16 mouse cellular contexts compared by ENCODE assay signal in the genomic region with DNA sequence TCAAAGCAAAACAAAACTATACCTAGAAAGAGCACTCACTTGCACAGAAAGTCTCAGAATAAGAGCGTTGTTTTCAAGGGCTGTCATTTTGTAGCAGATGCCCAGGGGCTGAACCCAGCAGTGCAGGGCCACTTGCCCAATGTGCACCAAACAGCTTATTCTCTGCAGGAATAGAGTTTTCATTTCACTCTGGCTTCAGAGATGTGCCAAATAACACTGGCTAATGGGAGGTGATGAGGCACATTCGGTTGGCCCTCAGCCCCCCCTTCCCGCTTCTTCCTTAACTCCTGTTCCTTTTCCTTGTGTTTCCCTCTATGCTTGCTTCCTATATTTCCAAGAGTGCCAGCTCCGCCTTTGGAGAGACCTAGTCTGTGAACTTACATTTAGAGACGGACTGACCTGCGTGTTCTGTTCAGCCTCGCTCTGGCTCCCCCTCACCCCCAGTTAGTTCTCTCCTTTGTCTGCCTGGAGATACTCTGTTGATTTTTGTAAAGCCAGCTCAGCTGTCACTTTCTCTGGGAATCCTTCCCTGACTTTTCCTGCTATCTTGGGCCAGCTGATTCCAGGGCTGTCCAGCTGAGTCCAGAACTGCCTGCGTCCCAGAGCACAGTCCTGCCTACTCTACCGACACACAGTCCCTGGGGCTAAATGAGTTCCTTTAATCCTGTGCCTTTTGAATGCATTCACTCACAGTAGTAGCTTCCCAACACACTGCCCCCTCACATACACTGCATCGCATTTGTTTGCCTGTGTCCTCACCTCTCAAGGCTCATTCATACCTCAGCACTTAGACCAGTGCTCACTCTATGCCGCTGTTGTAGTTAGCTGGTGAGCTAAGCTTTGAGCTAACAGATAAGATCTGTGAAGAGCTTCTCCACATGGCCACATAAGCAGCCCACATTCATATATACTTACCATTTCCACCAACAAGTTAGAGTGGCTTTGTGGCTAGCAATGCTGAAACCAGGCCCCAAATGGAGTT.
DNase-seq lines count a peak whose midpoint lies in the region; ATAC-seq and TF ChIP-seq lines count a peak whose summit lies in the region.
"Had no signal": no experiment of that assay in that cellular context is flagged by ENCODE, and none has a peak within 500 bp of the region (broad histone marks: within the 10 kb centered on the region; RNA-seq: fewer than 3 reads in every experiment).

No protein-coding gene starts in this region.

- H3K9ac ChIP-seq in ES-E14 (ENCODE audit: insufficient read depth, low read depth, low read length, poor library complexity, severe bottlenecking): no peak overlapping the region
- peak overlapping the region; percentile 14; the same call in 1 of the 2 replicates for H3K9ac ChIP-seq in forebrain, embryonic 13.5 days
- peak overlapping the region; percentile 43 for H3K9ac ChIP-seq in midbrain, embryonic 11.5 days (ENCODE audit: low read length)
- H3K9ac ChIP-seq in intestine, embryonic 15.5 days: no peak overlapping the region
- H3K9ac ChIP-seq: heart, embryonic 13.5 days had no signal

- no peaks in the 10 kb centered on the region for H3K9me3 ChIP-seq in ES-E14 (ENCODE audit: control insufficient read depth, insufficient read depth, low read depth, low read length)
- H3K9me3 ChIP-seq in forebrain, embryonic 13.5 days (replicated peaks): no peaks in the 10 kb centered on the region
- H3K9me3 ChIP-seq in midbrain, embryonic 11.5 days (ENCODE audit: control insufficient read depth, low read length): no peaks in the 10 kb centered on the region
- H3K9me3 ChIP-seq in intestine, embryonic 15.5 days: no peaks in the 10 kb centered on the region
- H3K9me3 ChIP-seq: heart, embryonic 13.5 days had no signal

- H3K4me1 ChIP-seq in ES-E14 (ENCODE audit: control insufficient read depth in 2 of 2, insufficient read depth in 2 of 2, low read length in 2 of 2, poor library complexity in 1 of 2): peaks cover 12 to 24% of the 10 kb centered on the region in 2 experiments
- H3K4me1 ChIP-seq in forebrain, embryonic 13.5 days: peaks cover 58% of the 10 kb centered on the region
- H3K4me1 ChIP-seq in midbrain, embryonic 11.5 days (ENCODE audit: control insufficient read depth, insufficient read depth, low read length): peaks cover 45% of the 10 kb centered on the region
- no peaks in the 10 kb centered on the region for H3K4me1 ChIP-seq in intestine, embryonic 15.5 days (replicated peaks)

- no peaks in the 10 kb centered on the region for H3K27me3 ChIP-seq in forebrain, embryonic 13.5 days
- H3K27me3 ChIP-seq in midbrain, embryonic 11.5 days (ENCODE audit: control insufficient read depth, insufficient read depth, low read length): no peaks in the 10 kb centered on the region
- no peaks in the 10 kb centered on the region for H3K27me3 ChIP-seq in intestine, embryonic 15.5 days (replicated peaks)
- H3K27me3 ChIP-seq: heart, embryonic 13.5 days had no signal

- no peaks in the 10 kb centered on the region for H3K36me3 ChIP-seq in ES-E14 (ENCODE audit: control insufficient read depth, insufficient read depth, low read length, poor library complexity, severe bottlenecking)
- no peaks in the 10 kb centered on the region for H3K36me3 ChIP-seq in forebrain, embryonic 13.5 days (ENCODE audit: poor library complexity, severe bottlenecking)
- H3K36me3 ChIP-seq in midbrain, embryonic 11.5 days (ENCODE audit: control insufficient read depth, insufficient read depth, low read length): no peaks in the 10 kb centered on the region
- no peaks in the 10 kb centered on the region for H3K36me3 ChIP-seq in intestine, embryonic 15.5 days
- H3K36me3 ChIP-seq: heart, embryonic 13.5 days had no signal

- in situ Hi-C loops in ES-E14 (cut with MboI; ENCODE audit: low sequenced_read_pairs in 2 of 2, unreplicated experiment in 2 of 2): no loop called here

- peak; percentile 56 to 58 for DNase-seq in cerebellum, postnatal 14 days
- DNase-seq in cerebellum, postnatal 36 days: no peak
- DNase-seq in ES-E14 (ENCODE audit: low read depth, low spot score): no peak
- DNase-seq in midbrain, embryonic 11.5 days (ENCODE audit: low spot score, missing footprints): peak; percentile 92
- no peak for DNase-seq in urinary bladder, postnatal 25 days (ENCODE audit: low spot score)
- no peak for DNase-seq in retina, postnatal 1 day
- DNase-seq: adrenal gland, postnatal 14 days; cerebellum, adult 8-10 months; kidney, adult 18-20 months; layer of hippocampus, postnatal 36 days; liver; thymus, postnatal 25 days had no signal

- 5% methylated on average over 11 of the region's 11 CpGs for WGBS in forebrain, embryonic 13.5 days
- WGBS in midbrain, embryonic 11.5 days: 20% methylated on average over 11 of the region's 11 CpGs
- 73% methylated on average over 11 of the region's 11 CpGs for WGBS in intestine, embryonic 15.5 days

- peak overlapping the region; percentile 49 for H3K4me2 ChIP-seq in forebrain, embryonic 13.5 days
- H3K4me2 ChIP-seq in midbrain, embryonic 11.5 days: peak overlapping the region; percentile 40; the same call in 1 of the 2 replicates
- H3K4me2 ChIP-seq in intestine, embryonic 15.5 days (replicated peaks): no peak overlapping the region

- H3K27ac ChIP-seq in ES-E14 (ENCODE audit: insufficient read depth, low read depth, low read length, poor library complexity, severe bottlenecking): peak overlapping the region; percentile 39; the same call in 1 of the 2 replicates
- peak overlapping the region; percentile 77 for H3K27ac ChIP-seq in forebrain, embryonic 13.5 days
- peak overlapping the region; percentile 82 for H3K27ac ChIP-seq in midbrain, embryonic 11.5 days (ENCODE audit: low read depth, low read length)
- H3K27ac ChIP-seq in intestine, embryonic 15.5 days: no peak overlapping the region
- H3K27ac ChIP-seq: heart, embryonic 13.5 days had no signal

- no peak overlapping the region for H3K4me3 ChIP-seq in ES-E14 (ENCODE audit: insufficient read depth in 1 of 2, low read depth in 1 of 2, low read length in 2 of 2, poor library complexity in 1 of 2, severe bottlenecking in 1 of 2)
- no peak overlapping the region for H3K4me3 ChIP-seq in forebrain, embryonic 13.5 days
- no peak overlapping the region for H3K4me3 ChIP-seq in midbrain, embryonic 11.5 days (ENCODE audit: low read depth, low read length)
- no peak overlapping the region for H3K4me3 ChIP-seq in intestine, embryonic 15.5 days (replicated peaks)
- H3K4me3 ChIP-seq: heart, embryonic 13.5 days had no signal

- ATAC-seq in forebrain, embryonic 13.5 days: peak; percentile 64
- ATAC-seq in midbrain, embryonic 11.5 days (ENCODE audit: low FRiP score): peak; percentile 41
- ATAC-seq in intestine, embryonic 15.5 days: no peak
- ATAC-seq: Patski had no signal

TF ChIP-seq in ES-E14, 5 proteins besides CTCF, POLR2A, EP300 and RAD21:
- no peak for TF ChIP-seq ZNF384 (IDR thresholded peaks at IDR 0.05; ENCODE audit: low read depth, low read length)
- TF ChIP-seq HCFC1 (IDR thresholded peaks at IDR 0.05; ENCODE audit: borderline replicate concordance, insufficient read depth, low read length): no peak
- TF ChIP-seq MAFK (IDR thresholded peaks at IDR 0.05; ENCODE audit: insufficient read depth, low read depth, low read length): no peak
- no peak for TF ChIP-seq CHD2 (IDR thresholded peaks at IDR 0.05; ENCODE audit: low read depth, low read length)
- TF ChIP-seq ZC3H11A (IDR thresholded peaks at IDR 0.05; ENCODE audit: borderline replicate concordance, low read depth, low read length): no peak
TF ChIP-seq in ES-E14: peak in this region for 0.

Comparison
In these comparisons a context has a peak if more than half of its experiments do, and no peak if none do; other contexts are left out.
1. DNase-seq: peak in cerebellum, postnatal 14 days (2 of 2) and midbrain, embryonic 11.5 days (single experiment); none in cerebellum, postnatal 36 days (0 of 2), ES-E14 (single experiment), urinary bladder, postnatal 25 days (single experiment) and retina, postnatal 1 day (single experiment).
2. H3K9ac ChIP-seq: peak in forebrain, embryonic 13.5 days (single experiment) and midbrain, embryonic 11.5 days (single experiment); none in ES-E14 (single experiment) and intestine, embryonic 15.5 days (single experiment).